Mouse (Mus musculus) myocyte (in vitro differentiated cells): ENCODE data around the gene Rit1.

ENCODE experiments used
- CEBPB ChIP-seq: IDR thresholded peaks from 2 replicates; pipeline ENCODE4 v1.6.1; 2011; ENCODE audit warnings: mild to moderate bottlenecking, moderate library complexity; ENCODE audit not compliant: poor library complexity, insufficient read depth, severe bottlenecking
- E2F4 ChIP-seq: IDR thresholded peaks from one replicate; pipeline ENCODE4 v1.6.1; 2011; ENCODE audit warnings: mild to moderate bottlenecking, control low read depth, moderate library complexity; ENCODE audit not compliant: insufficient read depth
- MAX ChIP-seq: IDR thresholded peaks from one replicate; pipeline ENCODE4 v1.6.1; 2011; ENCODE audit warnings: low read depth, mild to moderate bottlenecking, control low read depth
- MYOD1 ChIP-seq, 3 experiments: IDR thresholded peaks; one replicate each; pipeline ENCODE4 v1.6.1; 2011; ENCODE audit warnings: control low read depth in 2 of 3, low read depth in 2 of 3, mild to moderate bottlenecking in 2 of 3, moderate library complexity in 1 of 3; ENCODE audit not compliant: insufficient read length in 2 of 3, control insufficient read depth in 1 of 3
- MYOG ChIP-seq, 3 experiments: IDR thresholded peaks; one replicate each; pipeline ENCODE4 v1.6.1; 2011; ENCODE audit warnings: control low read depth in 2 of 3, low read depth in 2 of 3, mild to moderate bottlenecking in 2 of 3; ENCODE audit not compliant: insufficient read length in 2 of 3, control insufficient read depth in 1 of 3, insufficient read depth in 1 of 3
- POLR2A ChIP-seq: IDR thresholded peaks from one replicate; pipeline ENCODE4 v1.6.1; 2011; ENCODE audit warnings: low read depth, mild to moderate bottlenecking, control low read depth, moderate library complexity; ENCODE audit not compliant: insufficient read length
- POLR2AphosphoS2 ChIP-seq: IDR thresholded peaks from one replicate; pipeline ENCODE4 v1.6.1; 2011; ENCODE audit warnings: low read depth, control low read depth; ENCODE audit not compliant: insufficient read length
- SRF ChIP-seq: IDR thresholded peaks from one replicate; pipeline ENCODE4 v1.6.1; 2011; ENCODE audit warnings: low read depth; ENCODE audit not compliant: control insufficient read depth, insufficient read length
- TCF12 ChIP-seq: IDR thresholded peaks from one replicate; pipeline ENCODE4 v1.6.1; 2011; ENCODE audit warnings: mild to moderate bottlenecking, control low read depth; ENCODE audit not compliant: poor library complexity, insufficient read depth, severe bottlenecking
- TCF3 ChIP-seq: IDR thresholded peaks from one replicate; pipeline ENCODE4 v1.6.1; 2011; ENCODE audit warnings: low read depth, control low read depth; ENCODE audit not compliant: insufficient read length
- USF1 ChIP-seq: IDR thresholded peaks from one replicate; pipeline ENCODE4 v1.6.1; 2011; ENCODE audit warnings: low read depth, mild to moderate bottlenecking, control low read depth, moderate library complexity

- TF ChIP-seq MYOD1 (IDR thresholded peaks at IDR 0.05; ENCODE audit: control insufficient read depth in 1 of 3, insufficient read length in 2 of 3, low read depth in 2 of 3) (no peak), SRF (no peak), POLR2A (no peak), MAX (no peak), USF1 (no peak), CEBPB (no peak), E2F4 (no peak), MYOG (IDR thresholded peaks at IDR 0.05; ENCODE audit: control insufficient read depth in 1 of 3, insufficient read depth in 1 of 3, insufficient read length in 2 of 3, low read depth in 2 of 3) (no peak), TCF12 (no peak), POLR2AphosphoS2 (no peak), TCF3 (no peak)
Observed at GRCm38 (mm10) chr3:88717831-88718230, 1.2 kb downstream of the Rit1 start.
